In genomic region chr5:121125563-121125962, GRCm38 (mm10) we compare ENCODE assay signal across 16 mouse cellular contexts.
"Had no signal": no experiment of that assay in that cellular context is flagged by ENCODE, and none has a peak within 500 bp of the region (broad histone marks: within the 10 kb centered on the region; RNA-seq: fewer than 3 reads in every experiment).

No protein-coding gene starts in this region.

- H3K4me1 ChIP-seq: intestine, embryonic 15.5 days; kidney, embryonic 15.5 days; limb, embryonic 15.5 days had no signal

- ATAC-seq: intestine, embryonic 15.5 days; liver, postnatal 0 days; lung, postnatal 0 days; midbrain, embryonic 13.5 days had no signal

- H3K4me3 ChIP-seq: intestine, embryonic 15.5 days; kidney, embryonic 15.5 days; limb, embryonic 12.5 days; limb, embryonic 15.5 days; midbrain, embryonic 13.5 days had no signal

- H3K4me2 ChIP-seq: intestine, embryonic 15.5 days; kidney, embryonic 15.5 days; limb, embryonic 12.5 days; limb, embryonic 15.5 days; liver, embryonic 11.5 days; lung, embryonic 14.5 days; midbrain, embryonic 13.5 days had no signal

- H3K9ac ChIP-seq: intestine, embryonic 15.5 days; kidney, embryonic 15.5 days; limb, embryonic 12.5 days; limb, embryonic 15.5 days; liver, embryonic 14.5 days; liver, postnatal 0 days; lung, embryonic 14.5 days; midbrain, embryonic 13.5 days had no signal

- H3K27me3 ChIP-seq: intestine, embryonic 15.5 days; kidney, embryonic 15.5 days; limb, embryonic 12.5 days; limb, embryonic 15.5 days; midbrain, embryonic 13.5 days had no signal

- H3K27ac ChIP-seq: intestine, embryonic 15.5 days; kidney, embryonic 15.5 days; limb, embryonic 12.5 days; limb, embryonic 15.5 days; liver, embryonic 14.5 days; macrophage; midbrain, embryonic 13.5 days; stomach, postnatal 0 days had no signal

- H3K9me3 ChIP-seq: intestine, embryonic 15.5 days; kidney, embryonic 15.5 days; limb, embryonic 12.5 days; limb, embryonic 15.5 days; midbrain, embryonic 13.5 days had no signal

- DNase-seq: kidney, adult 11 months; kidney, adult 8-10 months; kidney, postnatal 14 days; liver, postnatal 0 days; lung, embryonic 14.5 days; thymus, postnatal 25 days had no signal
